Mouse (Mus musculus) gastrocnemius, adult 18-20 months (tissue): ENCODE measurements around the gene Eps8l2. TPM values are rescaled to one million over a fixed set of nuclear protein-coding genes. Genes with fewer than 3 reads are reported as not detected.
A peak's percentile ranks its signal among the peaks of the same experiment; 100 is the strongest.

Source experiments
- DNase-seq: peaks from one replicate; pipeline ENCODE4 v3.0.0; 2021; ENCODE audit warnings: low spot score
- long read RNA-seq, 2 experiments: library from polyadenylated mRNA; stranded (forward); transcript quantifications; one replicate each; pipeline ENCODE4 v2.0.0; 2021
- total RNA-seq, 2 experiments: library from RNA; stranded (reverse); gene quantifications; 2 replicates each; pipeline ENCODE4 v1.2.3; 2021

Gene Eps8l2
- total RNA-seq, result 1 to 10 TPM; 1.1 to 2.3 TPM
- long read RNA-seq, experiment 1, partial matches to known transcripts, result 1 of 1 reads
- long read RNA-seq, experiment 1, other reads (novel, unspliced or antisense), result 0 of 1 reads
- long read RNA-seq, experiment 2, partial matches to known transcripts, result 1 of 5 reads
- long read RNA-seq, experiment 2, other reads (novel, unspliced or antisense), result 1 of 5 reads

DNA sequence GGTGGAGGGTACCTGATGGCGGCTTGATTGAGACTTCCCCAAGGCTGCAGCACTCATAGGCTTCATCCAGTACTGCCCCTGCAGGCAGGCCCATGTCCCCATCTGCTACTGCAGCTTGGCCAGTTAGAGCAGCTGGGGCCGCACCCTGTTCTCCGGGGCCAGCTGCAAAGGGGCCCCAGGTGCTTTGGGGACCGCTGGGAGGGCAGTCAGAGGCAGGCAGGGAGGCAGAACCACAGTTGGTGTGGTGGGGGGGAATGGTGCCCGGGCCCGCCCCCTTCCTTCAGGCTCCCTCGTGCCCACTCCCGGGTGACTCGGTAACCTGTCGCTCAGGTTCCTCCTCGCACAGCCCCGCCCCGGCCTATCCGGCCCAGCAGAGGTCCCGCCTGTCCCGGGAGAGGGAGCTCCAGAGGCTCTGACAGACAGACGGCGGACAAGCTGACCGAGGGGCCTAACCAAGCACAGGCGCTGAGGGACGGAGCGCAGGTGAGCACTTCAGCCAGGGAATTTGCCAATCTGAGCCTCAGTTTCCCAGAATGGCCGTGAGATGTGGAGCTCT lies at the start of gene Eps8l2:
TSS of gene Eps8l2 (plus strand) at position 305 of the 556 bp plus-strand sequence.
- no peak for DNase-seq

DNA sequence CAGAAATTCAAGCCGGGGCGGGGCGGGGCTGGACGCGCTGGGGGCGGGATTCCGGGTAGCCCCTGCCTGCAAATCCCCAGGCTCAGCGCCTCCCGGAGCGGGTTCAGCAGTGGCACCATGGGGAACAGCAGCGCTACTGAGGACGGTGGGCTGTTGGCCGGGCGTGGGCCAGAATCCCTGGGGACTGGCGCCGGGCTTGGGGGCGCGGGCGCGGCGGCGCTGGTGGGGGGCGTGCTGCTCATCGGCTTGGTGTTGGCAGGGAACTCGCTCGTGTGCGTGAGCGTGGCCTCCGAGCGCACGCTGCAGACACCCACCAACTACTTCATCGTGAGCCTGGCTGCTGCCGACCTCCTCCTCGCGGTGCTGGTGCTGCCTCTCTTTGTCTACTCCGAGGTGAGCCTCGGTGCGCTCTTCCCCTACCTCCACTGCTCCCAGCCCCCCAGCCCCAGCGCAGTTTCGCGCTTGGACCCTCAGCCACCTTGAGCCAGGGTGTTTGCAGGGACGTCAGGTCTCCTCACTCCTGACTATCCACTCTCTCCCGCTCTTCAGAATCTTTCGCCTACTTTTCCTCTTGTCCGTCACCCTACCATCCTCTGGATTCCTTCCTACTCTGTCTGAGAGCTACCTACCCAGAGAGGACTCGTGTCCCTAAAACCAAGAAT lies 46.6 kb upstream of the Eps8l2 start, which contains the start of gene Drd4:
TSS of gene Drd4 (plus strand) at position 86 of the 662 bp plus-strand sequence.
- no peak for DNase-seq

DNA sequence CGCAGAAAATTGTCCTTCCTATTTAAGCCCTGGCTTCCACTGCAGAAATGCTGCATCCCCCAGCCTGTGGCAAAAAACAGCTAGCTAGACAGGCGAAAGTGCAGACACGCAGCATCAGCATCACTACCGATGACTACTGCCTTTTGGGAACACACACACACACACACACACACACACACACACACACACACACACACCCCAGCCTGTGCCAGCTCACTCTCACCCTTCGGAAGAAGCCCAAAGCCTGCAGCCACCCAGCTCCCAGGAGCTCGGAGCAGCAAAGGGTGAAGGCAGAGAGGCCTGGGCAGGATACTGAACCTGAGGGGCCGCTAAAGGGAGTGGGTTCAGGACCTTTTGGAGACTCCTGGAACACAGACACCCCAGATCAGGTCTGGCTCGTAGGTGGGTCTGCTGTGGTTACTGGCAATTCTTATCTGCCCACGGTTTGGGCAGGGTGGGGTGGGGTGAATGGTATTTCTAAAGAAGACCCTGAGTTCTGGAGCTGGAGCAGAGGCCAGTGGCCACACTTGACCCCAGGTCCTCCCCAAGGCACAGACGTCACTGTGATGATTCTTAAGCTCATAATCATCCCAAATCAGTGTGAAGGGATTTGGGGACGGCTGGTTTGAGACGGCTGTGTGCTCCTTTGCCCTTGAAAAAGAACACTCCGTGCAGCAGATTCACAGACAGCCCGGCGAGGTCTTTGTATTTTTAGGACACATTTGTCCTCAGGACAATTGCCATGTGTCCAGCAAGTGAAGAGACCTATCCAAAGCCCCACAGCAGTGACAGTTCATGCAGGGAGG lies 45.9 kb upstream of the Eps8l2 start:
- no peak for DNase-seq

DNA sequence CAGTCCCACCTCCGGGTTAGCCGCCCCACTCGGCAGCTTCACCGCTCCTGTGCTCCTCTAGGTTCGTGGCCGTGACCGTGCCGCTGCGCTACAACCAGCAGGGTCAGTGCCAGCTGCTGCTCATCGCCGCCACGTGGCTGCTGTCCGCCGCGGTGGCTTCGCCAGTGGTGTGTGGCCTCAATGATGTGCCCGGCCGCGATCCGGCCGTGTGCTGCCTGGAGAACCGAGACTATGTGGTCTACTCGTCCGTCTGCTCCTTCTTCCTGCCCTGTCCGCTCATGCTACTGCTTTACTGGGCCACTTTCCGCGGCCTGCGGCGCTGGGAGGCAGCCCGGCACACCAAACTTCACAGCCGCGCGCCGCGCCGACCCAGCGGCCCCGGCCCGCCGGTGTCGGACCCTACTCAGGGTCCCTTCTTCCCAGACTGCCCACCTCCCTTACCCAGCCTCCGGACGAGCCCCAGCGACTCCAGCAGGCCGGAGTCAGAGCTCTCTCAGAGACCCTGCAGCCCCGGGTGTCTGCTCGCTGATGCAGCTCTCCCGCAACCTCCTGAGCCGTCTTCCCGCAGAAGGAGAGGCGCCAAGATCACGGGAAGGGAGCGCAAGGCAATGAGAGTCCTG lies 44.7 kb upstream of the Eps8l2 start:
- peak; percentile 24 for DNase-seq

DNA sequence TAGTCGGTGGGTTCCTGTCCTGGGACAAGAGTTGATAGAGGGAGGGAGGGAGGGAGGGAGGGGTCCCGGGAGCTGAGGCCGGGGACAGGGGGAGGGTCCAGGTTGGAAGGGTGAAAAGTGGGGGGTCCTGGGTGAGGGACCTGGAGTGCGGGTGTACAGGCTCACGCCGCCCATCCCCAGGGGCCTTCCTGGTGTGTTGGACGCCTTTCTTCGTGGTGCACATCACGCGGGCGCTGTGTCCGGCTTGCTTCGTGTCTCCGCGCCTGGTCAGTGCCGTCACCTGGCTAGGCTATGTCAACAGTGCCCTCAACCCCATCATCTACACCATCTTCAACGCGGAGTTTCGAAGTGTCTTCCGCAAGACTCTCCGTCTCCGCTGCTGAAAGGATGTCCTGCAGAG lies 44.2 kb upstream of the Eps8l2 start:
- DNase-seq, result no peak

DNA sequence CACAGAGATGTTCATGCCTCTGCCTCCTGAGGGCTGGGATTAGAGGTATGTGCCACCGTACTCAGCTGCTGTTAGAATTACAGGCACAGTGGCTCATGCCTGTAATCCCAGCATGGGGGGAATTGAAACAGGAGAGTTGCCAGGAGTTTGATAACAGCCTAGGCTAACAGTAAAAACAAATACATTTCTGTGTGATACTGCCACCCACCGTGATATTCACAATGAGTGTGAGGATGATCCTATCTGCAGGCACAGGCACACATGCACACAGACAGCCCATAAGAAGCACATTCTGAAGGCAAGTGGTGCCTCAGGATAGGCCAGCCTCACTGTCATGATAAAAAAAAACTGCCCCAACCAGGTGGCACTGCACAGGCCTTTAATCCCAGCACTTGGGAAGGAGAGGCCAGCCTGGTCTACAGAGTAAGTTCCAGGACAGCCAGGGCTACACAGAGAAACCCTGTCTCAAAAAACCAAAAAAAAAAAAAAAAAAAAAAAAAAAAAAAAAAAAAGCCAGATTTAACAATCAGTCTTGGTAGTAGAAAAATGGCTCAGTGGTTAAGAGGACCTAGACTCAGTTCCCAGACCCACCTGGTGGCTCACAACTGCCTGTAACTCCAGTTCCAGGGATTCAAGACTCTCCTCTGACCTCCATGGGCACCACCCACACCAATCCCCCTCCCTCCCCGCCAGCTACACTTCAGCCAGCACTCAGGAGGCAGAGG lies 40.6 kb upstream of the Eps8l2 start:
- no peak for DNase-seq

DNA sequence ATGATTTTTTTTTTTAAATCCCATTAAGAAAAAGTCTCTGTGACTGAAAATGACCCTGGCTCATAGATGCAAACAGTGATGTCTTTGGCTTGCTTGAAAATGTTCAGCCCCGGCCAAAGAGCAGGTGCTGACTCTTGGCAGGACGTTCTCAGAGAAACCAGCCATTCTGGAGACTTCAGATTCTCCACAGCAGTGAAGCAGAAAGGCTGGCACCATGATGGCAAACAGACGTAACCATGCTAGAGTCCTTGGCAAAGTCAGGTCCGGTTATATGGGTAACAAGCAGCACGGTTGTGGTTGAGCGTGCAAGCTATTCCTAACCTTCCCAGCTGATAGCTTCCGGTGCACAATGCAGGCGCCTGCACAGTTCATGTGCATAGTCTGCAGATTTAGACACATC lies 39.5 kb upstream of the Eps8l2 start:
- DNase-seq, result no peak

DNA sequence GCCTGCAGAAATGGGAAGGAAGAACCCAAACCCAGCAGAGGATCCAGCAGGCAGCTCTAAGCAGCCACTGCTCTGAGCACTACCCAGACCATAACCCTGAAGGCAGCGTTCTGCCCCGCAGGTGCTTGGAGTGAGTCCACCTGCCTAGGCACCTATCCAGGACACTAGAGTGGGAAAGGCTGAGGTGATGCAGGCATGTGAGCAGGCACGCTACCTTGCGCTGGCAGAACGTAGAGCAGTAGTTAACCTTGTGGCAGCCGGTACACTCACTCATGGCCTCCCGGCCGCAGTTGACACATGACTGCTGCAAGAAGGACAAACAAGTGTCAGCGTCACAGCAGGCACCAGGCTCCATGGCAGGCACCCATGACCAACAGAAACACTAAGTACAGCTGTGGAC lies 37.3 kb upstream of the Eps8l2 start:
- no peak for DNase-seq

DNA sequence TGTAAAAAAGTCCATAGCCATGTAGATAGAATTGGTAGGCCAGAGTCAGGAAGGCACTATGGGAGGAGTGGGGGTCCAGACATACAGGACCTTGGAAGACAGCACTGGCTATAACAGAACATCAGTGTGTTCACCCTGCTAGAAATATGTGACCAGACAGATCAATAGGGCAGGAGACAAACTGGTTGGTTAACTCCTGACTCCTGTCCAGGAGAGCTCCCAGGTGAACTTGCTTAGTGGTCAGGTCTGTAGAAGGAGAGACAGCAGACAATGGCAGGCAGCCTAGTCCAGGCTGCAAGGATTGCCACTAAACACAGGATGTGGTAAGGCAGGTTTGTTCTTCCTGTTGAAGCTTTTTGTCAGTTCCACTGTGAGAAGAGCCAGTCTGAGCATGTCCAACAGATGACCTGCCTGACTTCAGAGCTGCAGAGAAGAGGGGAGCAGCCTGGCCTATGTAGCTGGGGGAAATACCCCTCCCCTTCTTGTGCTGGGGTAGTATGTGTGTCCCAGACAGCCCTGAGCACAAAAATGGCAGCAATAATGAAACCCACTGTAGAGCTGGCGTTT lies 35.9 kb upstream of the Eps8l2 start:
- DNase-seq, result no peak

DNA sequence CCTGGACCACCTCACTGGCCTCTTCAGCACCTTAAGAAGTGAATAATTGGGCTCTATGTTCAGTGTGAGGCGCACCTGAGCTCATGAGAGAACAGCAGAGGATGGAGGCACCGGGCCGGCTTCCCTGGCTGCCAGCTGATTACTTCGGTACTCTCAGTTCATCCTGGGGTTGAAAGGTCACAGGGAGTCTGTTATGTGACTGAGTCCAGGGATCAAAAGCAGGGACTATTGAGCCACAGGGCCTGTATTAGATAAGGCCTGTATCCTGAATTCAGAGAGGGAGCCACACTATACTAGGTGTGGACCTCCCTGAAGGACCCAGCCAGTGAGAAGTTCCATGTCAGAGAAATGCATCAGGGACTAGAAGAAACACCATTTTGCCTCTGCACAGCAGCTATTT lies 34.1 kb upstream of the Eps8l2 start:
- no peak for DNase-seq

DNA sequence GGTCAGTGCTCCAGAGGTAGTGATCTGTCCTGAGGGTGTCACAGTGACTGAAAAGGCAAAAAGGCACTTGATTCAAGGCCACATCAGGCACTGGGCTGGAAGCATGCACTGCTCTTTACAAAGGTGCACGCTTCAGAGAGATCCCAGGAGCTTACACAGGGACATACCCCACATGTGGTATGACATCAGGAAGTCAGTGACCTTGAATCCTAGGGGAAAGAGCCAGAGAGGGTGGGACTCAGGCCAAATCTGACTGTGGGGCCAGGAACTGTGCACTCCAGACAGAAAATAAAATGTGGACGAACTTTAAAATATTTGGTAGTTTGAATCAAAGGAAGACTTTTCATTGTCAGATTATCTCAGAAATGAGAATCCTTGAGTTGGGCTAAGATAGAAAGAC lies 24.3 kb upstream of the Eps8l2 start:
- no peak for DNase-seq

DNA sequence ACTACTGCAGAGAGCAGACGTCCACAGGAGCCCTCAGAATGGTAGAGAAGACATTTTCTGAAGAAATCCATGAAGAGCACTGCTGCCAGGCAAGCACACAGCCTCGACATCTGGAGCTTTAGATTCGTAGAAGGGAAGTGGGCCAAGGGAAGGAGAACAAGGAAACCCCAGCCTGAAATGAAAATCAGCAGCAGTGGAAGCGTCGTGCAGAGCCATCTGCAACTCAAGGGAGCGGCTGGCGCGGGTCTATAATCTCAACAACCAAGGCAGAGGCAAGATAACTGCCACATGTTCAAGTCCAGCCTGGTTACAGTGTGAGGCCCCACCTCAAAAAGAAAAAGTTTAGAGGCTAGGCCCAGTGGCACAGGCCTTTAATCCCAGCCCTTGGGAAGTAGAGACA lies 23.6 kb upstream of the Eps8l2 start:
- no peak for DNase-seq

DNA sequence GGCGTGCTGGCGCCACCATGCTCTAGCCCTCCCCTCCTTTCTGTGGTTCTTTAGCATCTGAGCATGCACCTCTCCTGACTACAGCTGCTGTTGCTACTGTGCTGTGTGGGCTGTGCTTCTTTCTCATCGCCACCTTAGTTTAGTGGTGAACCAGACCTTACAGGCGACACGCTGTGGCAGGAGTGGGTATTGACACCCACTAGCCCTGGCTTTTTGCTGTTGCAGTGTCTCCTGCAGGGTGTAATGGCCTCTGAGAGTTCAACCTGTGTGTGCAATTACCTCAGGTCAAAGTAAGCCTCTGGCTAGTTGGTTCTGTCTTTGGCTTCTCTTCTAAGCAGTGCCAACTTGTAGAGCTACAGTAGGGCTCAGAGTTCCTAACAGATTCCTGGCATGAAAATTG lies 22.7 kb upstream of the Eps8l2 start:
- DNase-seq, result no peak

DNA sequence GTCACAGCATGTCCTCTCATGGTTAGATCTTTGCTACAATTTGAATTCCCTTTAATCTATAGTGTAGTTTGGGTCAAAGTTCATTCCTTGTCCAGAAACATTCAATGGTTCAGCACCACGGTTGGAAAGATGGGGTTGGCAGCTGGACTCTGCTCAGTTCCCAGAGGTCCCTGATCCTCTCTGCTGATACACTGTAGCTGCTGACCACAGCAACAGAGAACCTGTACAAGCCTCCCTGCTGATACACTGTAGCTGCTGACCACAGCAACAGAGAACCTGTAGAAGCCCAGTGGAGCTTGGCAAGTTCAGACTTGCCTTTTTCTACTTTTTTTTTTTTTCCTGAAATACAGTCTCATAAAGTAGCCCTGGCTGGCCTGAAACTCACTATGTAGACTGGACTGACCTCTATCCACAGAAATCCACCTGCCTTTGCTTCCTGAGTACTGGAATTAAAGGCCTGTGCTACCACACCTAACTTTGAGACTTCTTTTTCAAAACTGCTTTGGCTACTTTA lies 21.0 kb upstream of the Eps8l2 start:
- DNase-seq, result no peak

DNA sequence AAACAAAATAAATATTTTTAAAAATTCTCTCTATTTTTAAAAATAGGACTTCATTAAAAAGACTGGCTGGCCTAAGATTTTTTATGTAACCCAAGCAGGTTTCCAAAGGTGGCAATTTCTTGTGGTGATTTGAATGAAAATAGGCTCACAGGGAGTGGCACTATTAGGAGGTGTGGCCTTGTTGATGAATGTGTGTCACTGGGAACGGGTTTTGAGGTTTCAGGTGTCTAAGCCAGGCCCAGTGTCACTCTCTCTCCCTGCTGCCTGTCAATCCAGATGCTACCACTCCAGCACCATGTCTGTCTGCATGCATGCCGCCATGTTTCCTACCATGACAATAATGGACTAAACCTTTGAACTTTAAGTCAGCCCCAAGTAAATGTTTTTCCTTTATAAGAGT lies 19.2 kb upstream of the Eps8l2 start:
- no peak for DNase-seq

DNA sequence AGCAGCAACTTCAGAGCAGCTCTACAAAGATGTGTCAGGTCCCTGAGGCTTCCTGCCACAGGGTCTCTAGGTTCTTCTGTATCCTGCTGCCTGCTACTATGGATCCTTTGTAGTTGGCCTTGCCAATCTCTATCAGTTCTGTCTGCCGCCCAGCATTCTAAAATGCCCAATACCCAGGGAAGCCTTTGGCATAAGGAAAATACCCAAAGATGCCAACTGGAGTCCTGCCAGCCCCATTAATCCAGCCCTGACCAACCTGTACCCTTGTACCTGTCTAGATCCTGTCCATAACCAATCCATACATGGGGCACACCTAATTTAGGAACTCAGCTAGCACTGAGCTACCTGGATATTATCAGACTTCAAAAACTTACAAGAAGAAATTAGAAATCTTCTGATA lies 14.0 kb upstream of the Eps8l2 start:
- no peak for DNase-seq

DNA sequence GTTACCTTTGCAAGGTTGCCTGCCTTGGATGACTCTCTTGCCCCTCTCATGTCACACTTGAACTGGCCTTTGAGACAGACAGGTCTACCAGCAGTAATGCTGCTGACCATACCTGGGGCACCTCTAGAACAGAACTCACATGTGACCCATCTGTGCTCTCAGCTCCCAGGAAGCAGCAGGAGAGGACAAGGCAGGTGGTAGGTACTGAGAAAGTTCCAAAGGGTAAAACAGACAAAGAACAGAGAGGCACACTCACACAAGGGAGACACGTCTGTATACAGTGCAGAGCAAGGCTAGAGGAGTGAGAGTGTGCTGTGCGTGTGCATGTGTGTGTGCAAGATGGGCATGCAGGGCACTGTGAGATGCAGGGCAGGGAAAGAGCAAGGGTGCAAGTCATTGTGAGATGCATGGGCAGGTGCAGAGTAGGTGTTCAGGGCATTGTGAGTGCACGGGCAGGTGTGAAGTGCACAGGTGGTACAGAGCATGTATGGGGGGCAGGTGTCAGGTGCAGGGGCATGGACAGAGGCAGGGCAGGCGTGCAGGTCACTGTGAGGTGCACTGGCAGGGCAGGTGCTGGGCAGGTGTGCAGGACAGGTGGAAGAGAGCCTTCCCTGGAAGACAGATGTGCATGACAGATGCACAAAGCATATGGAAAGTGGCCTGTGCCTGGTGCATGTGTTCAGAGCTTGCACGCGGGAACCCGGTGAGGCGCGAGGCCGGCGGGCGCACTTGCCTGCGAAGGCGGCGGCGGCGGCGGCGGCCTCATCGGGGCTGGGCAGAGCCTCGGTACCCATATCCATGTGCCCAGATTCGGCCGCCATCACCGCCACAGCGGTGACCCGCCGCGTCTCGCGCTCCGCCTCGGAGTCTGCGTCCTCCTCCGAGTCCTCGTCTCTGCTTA lies 11.9 kb upstream of the Eps8l2 start:
- no peak for DNase-seq

DNA sequence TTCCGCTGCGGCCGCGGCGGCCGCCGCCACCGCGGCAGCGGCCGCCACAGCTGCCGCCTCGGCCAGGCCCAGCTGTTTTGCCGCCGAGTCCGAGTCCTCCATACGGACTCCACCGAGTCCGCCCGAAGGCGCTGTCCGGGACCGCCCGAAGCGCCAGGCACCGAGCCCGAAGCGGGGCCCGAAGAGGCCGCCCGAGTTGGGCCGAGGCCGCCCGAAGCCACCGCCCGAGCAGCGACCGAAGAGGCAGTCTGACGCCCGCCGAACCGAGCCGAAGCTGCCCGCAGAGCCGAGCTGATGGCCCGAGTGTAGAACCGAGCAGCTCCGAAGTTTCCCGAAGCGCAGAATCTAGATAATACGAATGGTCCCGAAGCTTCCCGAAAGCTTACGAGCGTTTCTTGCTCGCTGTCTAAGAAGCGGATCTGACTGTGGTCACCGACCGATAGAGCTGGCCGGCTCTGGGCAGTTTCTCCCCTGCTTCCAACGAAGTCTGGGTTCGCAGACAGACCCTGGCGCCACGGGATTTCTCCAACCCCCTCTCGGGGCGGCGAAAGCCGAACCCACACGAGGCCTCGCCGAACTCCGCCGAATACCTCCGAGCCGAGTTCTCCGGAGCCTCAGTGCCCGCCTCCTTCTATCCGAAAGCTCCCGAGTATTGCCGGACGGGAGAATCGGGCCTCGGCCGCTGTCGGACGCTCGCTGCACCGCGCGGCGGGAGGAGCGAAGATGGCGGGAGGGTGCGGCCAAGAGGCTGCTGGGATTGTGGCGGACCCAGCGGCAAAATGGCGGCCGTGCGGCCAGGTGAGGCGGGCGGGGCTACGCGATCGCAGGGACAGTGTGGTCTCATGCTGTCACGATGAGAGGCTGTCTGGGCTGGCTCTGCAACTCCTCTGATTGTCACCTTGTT lies 11.0 kb upstream of the Eps8l2 start, which contains the start of the genes Deaf1 and Tmem80:
TSS of gene Deaf1 (minus strand) at position 222 of the 904 bp plus-strand sequence.
TSS of gene Tmem80 (plus strand) at position 271 of the 904 bp plus-strand sequence.
- DNase-seq, result peak; percentile 99
